Mouse (Mus musculus): ENCODE measurements around the gene Hsd17b13.
A peak's percentile ranks its signal among the peaks of the same experiment; 100 is the strongest.

The Hsd17b13 gene

DNA sequence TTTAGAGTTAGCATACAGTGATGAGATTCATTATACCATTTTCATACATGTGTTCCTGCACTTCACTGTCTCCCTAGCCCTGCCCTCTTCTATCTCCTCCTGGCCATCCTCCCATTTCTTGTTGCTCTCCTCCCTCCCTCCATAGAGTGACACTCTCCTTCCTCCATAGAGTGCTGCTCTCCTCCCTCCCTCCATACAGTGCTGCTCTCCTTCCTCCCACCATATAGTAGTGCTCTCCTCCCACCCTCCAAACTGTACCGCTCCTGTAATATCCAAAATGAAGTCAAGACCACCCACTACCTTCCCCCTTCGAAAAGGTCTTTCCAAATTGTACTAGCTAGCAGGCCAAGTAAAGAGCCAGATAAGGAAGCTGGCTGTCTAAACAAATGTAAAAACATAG is 53.5 kb downstream of the Hsd17b13 start:
- no peak for DNase-seq (ENCODE audit: low spot score)

DNA sequence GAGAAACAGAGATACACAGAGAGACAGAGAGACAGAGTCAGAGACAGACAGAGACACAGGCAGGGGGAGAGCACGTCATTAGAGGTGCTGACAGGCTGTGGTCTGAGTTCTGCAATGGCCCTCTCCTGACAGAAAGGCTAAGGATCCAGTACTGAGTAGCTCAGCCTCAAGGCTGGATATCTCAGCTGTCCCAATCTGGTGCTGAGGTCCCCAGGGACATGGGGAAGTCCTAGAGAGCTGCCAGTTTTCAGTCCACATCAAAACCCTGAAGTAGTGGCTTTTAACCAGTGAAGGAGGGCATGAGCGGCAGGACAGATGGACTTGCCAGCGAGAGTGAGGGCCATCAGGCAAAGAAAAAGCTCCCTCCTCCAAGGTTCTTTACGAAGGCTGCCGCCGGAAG is 54.1 kb downstream of the Hsd17b13 start:
- no peak for DNase-seq (ENCODE audit: low spot score)

DNA sequence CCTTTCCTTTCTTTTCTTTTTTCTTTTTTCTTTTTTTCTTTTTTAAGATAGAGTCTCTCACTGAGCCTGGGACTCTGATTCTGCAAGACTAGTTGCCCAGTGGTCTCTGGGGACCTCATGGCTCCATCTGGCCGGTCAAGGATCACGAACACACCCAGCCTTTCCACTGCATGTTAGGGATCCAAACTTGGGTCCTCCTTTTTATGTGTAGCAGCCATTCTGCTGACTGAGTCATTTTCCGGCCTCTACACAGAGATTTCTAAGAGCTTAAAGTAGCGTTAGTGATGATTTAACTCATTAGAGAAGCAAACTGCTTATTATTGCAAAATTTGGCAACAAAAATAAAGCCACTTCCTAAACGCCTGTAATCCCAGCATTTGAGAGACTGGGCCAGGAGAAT is 54.8 kb downstream of the Hsd17b13 start:
- no peak for DNase-seq (ENCODE audit: low spot score)

DNA sequence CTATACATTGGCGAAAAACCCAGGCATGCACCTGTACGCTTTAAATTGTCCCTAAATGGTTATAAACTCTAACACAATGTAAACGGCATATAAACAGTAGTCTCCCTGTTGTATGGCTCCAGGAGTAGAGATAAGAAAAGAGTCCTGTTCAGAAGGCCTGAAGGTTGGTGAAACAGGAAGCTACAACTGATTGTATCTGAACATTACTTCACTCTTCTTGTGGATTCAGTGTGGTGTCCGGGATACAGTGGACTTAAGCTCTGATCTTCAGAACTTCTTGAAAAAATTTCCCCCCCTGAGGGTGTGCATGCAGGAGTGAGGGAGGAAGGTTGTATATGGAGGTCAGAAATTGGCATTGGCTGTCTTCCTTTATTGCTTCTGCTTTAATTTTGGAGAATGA is 57.7 kb downstream of the Hsd17b13 start:
- no peak for DNase-seq (ENCODE audit: low spot score)

DNA sequence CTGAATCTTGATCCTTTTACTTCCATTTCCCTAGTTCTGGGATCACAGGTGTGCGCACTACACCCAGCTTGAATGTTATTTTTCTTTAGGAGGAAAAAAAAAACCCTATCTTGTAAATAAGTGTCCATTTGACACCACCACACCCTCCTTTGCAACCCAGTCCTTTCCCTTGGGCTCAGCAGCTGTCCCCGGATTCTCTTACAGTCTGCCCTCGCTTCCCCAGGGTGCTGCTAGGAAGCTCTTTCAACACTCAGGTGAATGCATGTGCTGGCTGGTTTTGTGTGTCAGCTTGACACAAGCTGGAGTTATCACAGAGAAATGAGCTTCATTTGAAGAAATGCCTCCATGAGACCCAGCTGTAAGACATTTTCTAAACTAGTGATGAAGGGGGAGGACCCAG is 59.0 kb downstream of the Hsd17b13 start:
- no peak for DNase-seq (ENCODE audit: low spot score)

DNA sequence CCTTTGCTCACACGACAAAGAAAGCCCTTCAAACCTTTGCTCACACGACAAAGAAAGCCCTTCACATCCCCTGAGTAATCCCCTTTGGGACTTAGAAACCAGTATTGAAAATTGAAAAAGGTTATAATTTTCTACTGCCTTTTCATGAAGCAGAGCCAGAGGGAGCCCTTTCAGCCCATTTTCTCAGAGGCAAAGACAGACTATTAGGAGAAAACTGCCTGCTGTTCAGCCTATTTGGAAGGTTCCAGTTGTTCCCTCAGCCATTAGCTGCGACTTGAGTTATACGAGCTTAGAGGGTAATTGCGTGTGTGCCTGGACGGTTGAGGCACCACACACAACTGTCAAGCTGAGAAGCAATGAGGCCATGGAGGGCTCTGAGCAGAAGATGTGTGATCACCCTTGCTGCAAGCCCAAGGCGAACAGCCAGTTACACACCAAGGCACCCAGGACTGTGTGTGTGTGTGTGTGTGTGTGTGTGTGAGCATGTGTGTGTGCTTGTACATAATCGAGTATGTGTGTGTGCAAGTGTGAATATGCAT is 59.8 kb downstream of the Hsd17b13 start:
- DNase-seq (ENCODE audit: low spot score): no peak

DNA sequence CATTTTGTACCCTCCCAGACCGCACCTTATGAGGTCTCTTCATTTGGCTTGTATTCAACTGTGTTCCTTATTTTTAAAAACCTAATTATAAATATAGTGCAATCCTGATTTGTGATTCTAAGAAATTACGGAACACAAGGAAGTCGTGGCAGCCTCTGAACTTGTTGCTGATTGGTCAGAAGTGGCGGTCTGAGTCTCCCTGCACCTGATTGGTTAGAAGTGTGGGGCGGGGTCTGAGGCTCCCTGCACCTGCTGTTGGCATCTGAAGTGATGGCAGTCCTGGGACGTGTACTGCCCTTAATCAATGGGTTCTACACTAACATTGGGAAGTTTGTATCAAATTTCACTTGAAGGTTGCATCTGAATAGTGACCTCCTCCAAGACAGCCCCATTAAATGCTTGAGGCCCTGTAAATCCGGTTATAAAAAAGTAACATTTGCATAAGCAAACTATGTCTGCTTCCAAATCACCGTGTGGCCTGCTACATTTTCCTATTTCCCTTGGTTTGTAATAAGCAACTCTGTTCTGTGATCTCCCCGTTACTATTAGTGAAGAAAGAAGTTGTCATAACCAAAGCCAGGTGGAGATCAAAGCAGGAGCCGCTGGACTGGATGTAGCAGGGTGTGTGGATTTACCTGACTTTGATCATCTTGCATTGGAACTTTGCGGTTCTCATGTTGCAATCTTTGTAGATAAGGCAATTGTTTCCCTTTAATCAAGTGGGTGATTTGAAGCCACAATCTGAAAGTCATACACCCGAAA is 60.4 kb downstream of the Hsd17b13 start:
- no peak for DNase-seq (ENCODE audit: low spot score)

DNA sequence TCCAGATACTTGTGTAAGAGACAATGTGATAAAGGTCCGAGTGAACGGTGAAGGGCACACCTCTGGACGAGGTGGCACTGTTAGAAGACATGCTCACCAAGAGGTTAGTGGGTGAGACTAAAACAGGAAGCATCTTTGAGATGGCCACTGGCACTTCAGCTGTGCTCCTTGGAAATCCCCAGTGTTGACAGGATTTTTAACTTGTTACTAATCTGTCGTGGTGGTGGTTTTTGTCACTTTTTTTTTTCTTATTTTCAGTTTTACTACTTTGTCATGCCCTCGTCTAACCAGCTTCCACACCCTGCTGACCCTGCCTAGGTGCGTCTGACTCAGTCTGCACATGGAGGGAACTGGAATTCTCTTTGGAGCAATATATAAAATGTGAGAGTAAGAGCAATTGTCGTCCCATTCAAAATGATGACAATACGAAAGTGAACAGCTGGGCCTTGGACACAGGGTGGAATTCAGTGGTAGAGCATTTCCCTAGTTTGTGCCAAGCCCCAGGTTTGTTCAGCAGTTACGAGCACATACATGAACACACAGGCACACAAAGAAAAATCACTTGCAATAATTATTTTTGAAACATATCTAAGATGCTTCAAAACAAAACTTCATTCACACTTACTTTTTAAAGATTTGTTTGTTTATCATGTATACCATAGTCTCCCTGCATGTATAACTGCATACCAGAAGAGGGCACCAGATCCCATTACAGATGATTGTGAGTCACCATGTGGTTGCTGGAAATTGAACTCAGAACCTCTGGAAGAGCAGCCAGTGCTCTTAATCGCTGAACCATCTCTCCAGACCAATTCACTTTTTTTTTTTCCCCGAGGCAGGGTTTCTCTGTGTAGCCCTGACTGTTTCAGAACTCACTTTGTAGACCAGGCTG is 62.6 kb downstream of the Hsd17b13 start:
- no peak for DNase-seq (ENCODE audit: low spot score)

DNA sequence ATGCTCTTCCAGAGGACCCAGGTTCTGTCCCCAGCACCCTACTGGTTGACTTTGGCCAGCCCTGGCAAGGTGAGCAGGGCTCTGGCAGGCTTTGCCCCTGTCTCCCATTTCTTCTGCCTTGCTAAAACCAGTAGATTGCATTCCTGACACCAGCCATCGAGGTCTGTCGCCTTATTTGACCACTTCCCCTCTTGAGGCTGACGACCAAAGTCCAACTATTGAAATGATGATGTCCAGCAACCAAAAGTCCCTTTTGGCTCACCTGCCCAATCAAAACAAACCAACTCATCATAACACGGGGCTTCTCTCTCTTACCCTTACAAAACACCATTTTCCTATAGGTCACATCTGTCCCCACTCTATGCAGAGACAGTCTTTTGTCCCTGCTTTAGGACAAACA is 64.1 kb downstream of the Hsd17b13 start:
- DNase-seq (ENCODE audit: low spot score): no peak

DNA sequence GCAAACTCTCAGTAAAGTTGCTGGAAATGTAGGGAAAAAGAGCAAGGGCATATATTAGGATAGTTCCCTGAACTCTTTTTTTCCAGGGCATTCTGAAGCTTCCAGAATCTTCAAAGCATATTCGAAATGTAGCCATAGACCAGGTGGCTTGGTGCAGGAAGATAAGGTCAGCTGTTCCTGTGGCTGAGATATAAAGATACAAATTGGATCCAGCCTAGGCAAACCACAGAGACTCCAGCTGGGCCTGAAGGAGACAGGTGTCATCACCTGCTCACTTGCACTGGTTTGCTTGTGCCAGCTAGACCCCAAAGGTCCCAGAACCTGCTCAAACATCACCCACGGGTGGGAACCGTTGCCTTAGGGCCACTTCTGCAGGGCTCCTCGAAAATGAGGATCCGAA is 65.7 kb downstream of the Hsd17b13 start:
- no peak for DNase-seq (ENCODE audit: low spot score)

DNA sequence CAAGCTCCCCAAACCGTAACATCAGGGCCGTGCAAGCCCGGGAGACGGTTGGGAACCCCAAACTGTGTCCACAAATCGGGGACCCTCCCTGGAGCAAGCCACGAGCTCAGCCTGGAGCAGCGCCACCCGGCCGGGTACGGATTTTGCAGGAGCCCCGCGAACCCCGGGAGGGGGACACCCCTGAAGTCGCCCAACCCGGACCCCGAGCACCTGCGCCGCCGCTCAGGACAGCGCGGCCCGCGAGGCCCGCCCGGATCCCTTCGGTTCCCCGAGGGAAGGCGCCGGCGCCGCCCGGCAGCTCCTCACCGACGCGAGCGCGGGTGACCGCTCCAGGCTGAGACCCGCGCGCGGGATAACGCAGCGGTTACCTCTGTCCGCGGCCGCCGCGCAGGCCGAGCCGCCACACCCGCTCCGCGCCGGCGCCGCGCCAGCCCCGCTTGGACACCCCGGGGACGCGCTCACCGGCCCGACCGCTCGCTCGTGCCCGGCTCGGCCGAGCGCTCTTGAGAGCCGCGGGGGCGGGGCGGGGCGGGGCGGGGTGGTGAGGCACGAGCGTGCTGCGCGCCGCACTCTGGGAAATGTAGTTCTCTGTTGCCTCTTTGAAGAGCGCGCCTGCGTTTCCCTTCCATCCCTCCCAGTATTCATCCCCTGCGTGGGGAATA is 66.3 kb downstream of the Hsd17b13 start, which contains the start of gene Klhl8:
Gene Klhl8, minus strand, starts transcription at position 512 of the 662 bp plus-strand sequence.
- DNase-seq (ENCODE audit: low spot score): peak; percentile 78

DNA sequence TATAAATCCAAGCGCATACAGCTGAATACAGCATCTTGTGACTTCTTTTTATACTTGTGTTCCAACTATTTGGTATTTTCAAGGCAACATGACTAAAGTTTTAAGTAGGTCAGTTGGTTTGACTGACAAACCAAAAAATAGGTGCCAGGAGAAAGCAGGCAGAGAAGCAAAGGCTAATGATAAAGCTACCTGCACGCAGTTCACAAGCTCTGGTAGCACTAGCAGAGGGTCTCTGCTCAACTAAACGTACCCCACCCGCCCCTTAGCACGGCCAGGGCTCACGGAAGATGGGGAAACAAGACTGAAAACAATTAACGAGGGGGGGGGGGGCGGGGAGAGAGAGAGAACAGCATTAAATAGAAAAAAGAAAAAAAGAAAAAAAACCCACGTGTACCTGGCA is 67.1 kb downstream of the Hsd17b13 start:
- DNase-seq (ENCODE audit: low spot score): no peak

DNA sequence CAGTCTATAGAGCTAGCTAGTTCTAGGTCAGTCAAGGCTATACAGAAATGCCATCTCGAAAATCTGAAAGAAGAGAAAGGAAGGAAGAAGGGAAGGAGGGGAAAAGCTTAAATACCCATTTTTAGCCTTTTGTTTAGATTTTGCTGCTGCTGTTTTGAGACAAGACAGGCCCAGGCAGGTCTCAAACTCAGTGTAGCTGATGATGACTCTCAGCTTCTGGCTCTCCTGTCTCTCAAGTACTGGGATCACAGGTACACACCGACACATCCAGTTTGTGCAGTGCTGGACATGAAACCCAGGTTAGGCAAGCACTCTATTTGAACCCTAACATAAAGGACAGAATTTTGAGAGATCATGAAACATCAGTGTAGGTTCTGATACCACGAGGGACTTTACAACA is 67.7 kb downstream of the Hsd17b13 start:
- DNase-seq (ENCODE audit: low spot score): no peak

DNA sequence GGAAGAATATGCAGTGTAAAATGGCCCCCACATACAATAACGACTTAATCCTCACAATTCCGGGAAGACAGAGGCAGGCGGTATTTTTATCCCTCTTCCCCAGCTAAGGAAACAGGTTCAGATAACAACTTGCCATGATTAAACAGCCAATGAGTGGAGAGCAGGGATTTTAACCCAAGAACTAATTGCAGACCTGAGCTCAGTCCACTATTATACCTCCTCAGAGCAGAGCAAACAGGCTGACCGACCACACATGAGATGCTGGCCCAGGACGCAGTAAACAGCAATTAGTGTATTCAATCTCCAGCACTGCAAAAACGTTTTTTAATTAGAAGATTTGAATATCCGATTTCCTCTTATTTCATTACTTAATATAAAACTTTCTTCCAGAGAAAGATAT is 68.4 kb downstream of the Hsd17b13 start:
- no peak for DNase-seq (ENCODE audit: low spot score)

DNA sequence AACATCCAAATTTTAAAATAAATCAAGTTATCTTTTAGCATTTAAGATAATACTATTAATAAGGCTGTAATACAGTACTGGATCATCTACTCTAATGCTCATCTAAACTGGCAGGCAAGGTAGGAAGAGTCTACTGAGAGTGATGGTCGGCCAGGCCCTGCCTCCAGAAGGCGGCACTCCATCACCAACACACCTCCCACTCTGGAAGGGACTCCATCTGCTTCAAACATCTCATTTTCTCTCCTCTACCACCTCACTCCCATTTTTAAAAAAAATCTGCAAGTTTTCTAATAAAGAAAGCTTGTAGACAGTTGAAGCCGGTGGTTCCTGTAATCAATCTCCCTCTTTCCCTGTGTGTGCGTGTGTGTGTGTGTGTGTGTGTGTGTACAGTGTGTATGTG is 69.4 kb downstream of the Hsd17b13 start:
- no peak for DNase-seq (ENCODE audit: low spot score)

DNA sequence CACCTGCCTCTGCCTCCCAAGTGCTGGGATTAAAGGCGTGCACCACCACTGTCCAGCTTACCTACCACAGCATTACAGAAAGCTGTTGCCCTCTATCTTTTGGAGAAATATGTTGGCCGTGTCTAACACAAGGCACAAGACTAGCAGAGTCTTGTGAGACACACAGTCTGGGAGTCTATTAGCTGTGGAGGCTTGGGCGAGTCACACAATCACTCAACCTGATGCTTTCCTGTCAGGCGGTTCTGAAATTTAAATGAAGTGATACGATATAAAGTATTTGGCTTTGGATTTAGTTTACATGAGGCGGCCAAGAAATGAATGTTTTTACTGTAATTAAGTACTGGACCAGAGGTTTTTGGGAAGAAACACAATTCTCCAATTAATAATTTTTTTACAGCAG is 71.0 kb downstream of the Hsd17b13 start:
- DNase-seq (ENCODE audit: low spot score): no peak

All from c-Kit-positive CD71-positive TER-119-positive erythroid progenitor cells, embryonic 14.5 days (primary cell).